Mouse (Mus musculus) embryonic facial prominence, embryonic 14.5 days (tissue): ENCODE results near the gene Vpreb1. TPM values are rescaled to one million over a fixed set of nuclear protein-coding genes. Genes with fewer than 3 reads are reported as not detected.

Experiments
- ATAC-seq: fragments of 200-750 bp; cut with Nextera tagmentation; 2 replicates; pipeline ENCODE4 v1.8.0; 2017; ENCODE audit warnings: low read depth, moderate number of reproducible peaks, moderate TSS enrichment
- DNase-seq: peaks from one replicate; pipeline ENCODE4 v3.0.0-alpha.2; 2015; ENCODE audit warnings: low spot score
- H3K27ac ChIP-seq: fragments of 300-500 bp; sonication (generic); replicated peaks from 2 replicates; pipeline ENCODE4 v1.5.1; 2014; ENCODE audit warnings: low read depth, mild to moderate bottlenecking, low read length, moderate library complexity
- H3K27me3 ChIP-seq: fragments of 300-500 bp; sonication (generic); replicated peaks from 2 replicates; pipeline ENCODE4 v1.6.1; 2014; ENCODE audit warnings: low read length; ENCODE audit not compliant: control insufficient read depth, insufficient read depth
- H3K36me3 ChIP-seq: fragments of 300-500 bp; sonication (generic); 2 replicates; pipeline ENCODE4 v1.6.1; 2014; ENCODE audit warnings: low read length, mixed read lengths; ENCODE audit not compliant: control insufficient read depth, insufficient read depth
- H3K4me1 ChIP-seq: fragments of 300-500 bp; sonication (generic); 2 replicates; pipeline ENCODE4 v1.6.1; 2014; ENCODE audit warnings: antibody characterized with exemption, low read length; ENCODE audit not compliant: control insufficient read depth, insufficient read depth
- H3K4me2 ChIP-seq: fragments of 300-500 bp; sonication (generic); 2 replicates; pipeline ENCODE4 v1.6.1; 2014; ENCODE audit warnings: low read depth, mild to moderate bottlenecking, low read length, moderate library complexity, mixed read lengths
- H3K4me3 ChIP-seq: fragments of 300-500 bp; sonication (generic); 2 replicates; pipeline ENCODE4 v1.5.1; 2014; ENCODE audit warnings: low read depth, mild to moderate bottlenecking, low read length
- H3K9ac ChIP-seq: fragments of 300-500 bp; sonication (generic); 2 replicates; pipeline ENCODE4 v1.6.1; 2014; ENCODE audit warnings: low read depth, mild to moderate bottlenecking, low read length, moderate library complexity, mixed read lengths
- H3K9me3 ChIP-seq: fragments of 300-500 bp; sonication (generic); 2 replicates; pipeline ENCODE4 v1.6.1; 2016; ENCODE audit warnings: low read length; ENCODE audit not compliant: control insufficient read depth
- WGBS: fragments of 180-500 bp; shearing (Covaris S2); extraction: QIAGEN DNeasy Blood & Tissue Kit; methylation state at CpG from one replicate; pipeline ENCODE4 v1.1.7; 2014; 5-methylcytosine and 5-hydroxymethylcytosine counted together
- polyA plus RNA-seq: library from polyadenylated mRNA; unstranded; fragments of >200 nt; fragmentation: Nextera tagmentation; extraction: Ambion mirVana; gene quantifications from 2 replicates; pipeline ENCODE4 v1.2.1, GENCODE M21; 2014

The Vpreb1 gene
- polyA plus RNA-seq, 1 experiment from 2014 or later: 1.6 TPM

- H3K27me3 ChIP-seq: no peaks in the 10 kb centered on the region
- ATAC-seq (peak; percentile 90), DNase-seq (peak; percentile 68)
- H3K9me3 ChIP-seq: no peaks in the 10 kb centered on the region
- peak within 1 kb of the TSS; percentile 37 for H3K4me3 ChIP-seq
- H3K27ac ChIP-seq: no peak within 1 kb of the TSS
- peaks cover 4% of the 10 kb centered on the region; the same call in 1 of the 2 replicates for H3K4me1 ChIP-seq
- peak within 1 kb of the TSS; percentile 73 for H3K4me2 ChIP-seq
- H3K9ac ChIP-seq: peak within 1 kb of the TSS; percentile 41; the same call in 1 of the 2 replicates
- no peaks in the 10 kb centered on the region for H3K36me3 ChIP-seq
- 6% methylated on average over 33 of the region's 33 CpGs for WGBS
These were observed 41.7 kb downstream of the Vpreb1 start, which contains the start of gene Spag6l for GRCm38 (mm10) chr16:16828757-16829615. TSS of gene Spag6l (minus strand) at chr16:16829456.

DNA sequence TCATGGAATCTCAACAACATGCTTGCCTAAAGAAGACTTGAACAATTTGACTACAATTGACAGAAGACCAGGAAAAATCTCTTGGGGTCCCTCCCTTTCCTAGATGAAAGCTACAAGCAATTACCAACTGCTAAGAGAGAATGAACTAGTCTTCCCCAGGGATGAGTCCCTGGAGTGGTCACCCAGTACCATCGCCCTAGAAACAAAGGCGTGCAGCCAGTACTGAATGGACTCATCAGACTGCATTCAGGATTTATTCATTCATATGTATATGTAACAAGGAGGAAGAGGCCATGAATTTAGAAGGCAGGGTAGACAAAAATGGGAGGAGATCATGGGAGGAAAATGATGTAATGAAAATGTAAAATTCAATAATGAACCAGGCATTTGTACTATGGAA is 44.4 kb downstream of the Vpreb1 start:
- Histone ChIP-seq H3K27me3 (no peaks in the 10 kb centered on the region), H3K27ac (no peak overlapping the region), H3K4me3 (no peak overlapping the region), H3K4me2 (no peak overlapping the region), H3K36me3 (no peaks in the 10 kb centered on the region), H3K4me1 (peaks cover 4% of the 10 kb centered on the region; the same call in 1 of the 2 replicates), H3K9me3 (no peaks in the 10 kb centered on the region), H3K9ac (no peak overlapping the region)
- WGBS: 94% methylated on average over 2 of the region's 2 CpGs
- DNase-seq (no peak), ATAC-seq (no peak)

GRCm38 (mm10) chr16:16825476-16825875 is 45.2 kb downstream of the Vpreb1 start:
- Histone ChIP-seq H3K4me3 (no peak overlapping the region), H3K9ac (no peak overlapping the region), H3K4me1 (peaks cover 4% of the 10 kb centered on the region; the same call in 1 of the 2 replicates), H3K27ac (no peak overlapping the region), H3K36me3 (no peaks in the 10 kb centered on the region), H3K27me3 (no peaks in the 10 kb centered on the region), H3K4me2 (no peak overlapping the region), H3K9me3 (no peaks in the 10 kb centered on the region)
- ATAC-seq: no peak
- DNase-seq: no peak
- WGBS: 38% methylated on average over 5 of the region's 5 CpGs

Other genes with a start within 250 kb of the Vpreb1 start
- gene Olfr19, start 194.4 kb downstream of the Vpreb1 start, polyA plus RNA-seq: 0.10 and 0.39 TPM in 2 replicates
- gene Spag6l, start 41.4 kb downstream of the Vpreb1 start, polyA plus RNA-seq: 2.1 and 6.5 TPM in 2 replicates
- gene Igll1, start 6.9 kb downstream of the Vpreb1 start, polyA plus RNA-seq: 0.45 and 0.83 TPM in 2 replicates
- gene Top3b, start 107 bp downstream of the Vpreb1 start, polyA plus RNA-seq: 63.7 and 70.7 TPM in 2 replicates
- gene Ppm1f, start 25.6 kb upstream of the Vpreb1 start, polyA plus RNA-seq: 21.6 and 23.9 TPM in 2 replicates
- gene Mapk1, start 112.5 kb upstream of the Vpreb1 start, polyA plus RNA-seq: 180 and 182 TPM in 2 replicates
- 29.6 and 36.5 TPM in 2 replicates for gene Ypel1, start 198.9 kb upstream of the Vpreb1 start, polyA plus RNA-seq
- gene Ppil2, start 240.4 kb upstream of the Vpreb1 start, polyA plus RNA-seq: 101 and 117 TPM in 2 replicates